Mouse (Mus musculus): ENCODE measurements around the gene Bax.
"Not testable (repeated sequence)": the region's sequence is repeated elsewhere in the genome, so short reads cannot be mapped to it uniquely, and the experiment has no call there.

Bax gene

GRCm38 (mm10) chr7:45480310-45480709 lies 13.6 kb upstream of the Bax start:
- not testable (repeated sequence) for DNase-seq

DNA sequence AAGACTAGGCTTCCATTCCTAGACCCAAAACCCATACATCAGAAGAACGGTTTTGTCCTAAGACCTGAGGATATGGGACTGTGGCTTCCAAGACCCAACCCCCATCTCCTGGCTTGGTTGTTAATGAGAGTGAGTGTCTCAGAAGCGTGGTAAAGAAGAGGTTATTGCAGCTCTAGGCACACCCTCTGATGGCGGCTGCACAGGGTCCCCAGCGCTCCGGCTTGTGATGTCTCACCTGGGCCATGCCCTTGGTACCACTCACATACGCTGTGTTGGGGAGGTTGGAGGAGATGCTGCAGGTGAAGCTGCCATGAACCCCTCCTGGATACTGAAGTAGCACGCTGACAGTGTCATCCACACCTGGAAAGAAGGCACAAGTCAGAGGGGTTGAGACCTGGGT lies 12.1 kb upstream of the Bax start:
- DNase-seq: no peak

DNA sequence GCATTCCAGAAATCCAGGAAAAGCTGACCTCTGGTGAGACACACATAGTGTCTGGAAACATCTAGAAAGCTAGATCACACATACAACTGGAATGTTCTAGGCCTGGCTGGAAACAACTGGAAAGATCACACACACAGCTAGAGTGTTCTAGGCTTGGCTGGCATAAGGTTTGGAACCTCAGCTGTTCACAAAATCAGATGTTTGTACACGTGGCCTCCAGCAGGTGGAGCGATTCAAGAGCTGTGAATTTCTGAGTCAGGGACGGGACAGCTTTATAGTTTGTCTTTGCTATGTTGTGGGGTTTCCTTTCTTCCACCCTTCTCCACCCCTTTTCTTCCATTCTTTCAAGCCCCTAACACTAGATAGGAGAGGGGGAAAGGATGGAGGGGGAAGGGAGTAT lies 10.3 kb upstream of the Bax start:
- DNase-seq: peak; percentile 69

- DNase-seq: no peak
These were observed 9.8 kb upstream of the Bax start for GRCm38 (mm10) chr7:45476453-45476852.

DNA sequence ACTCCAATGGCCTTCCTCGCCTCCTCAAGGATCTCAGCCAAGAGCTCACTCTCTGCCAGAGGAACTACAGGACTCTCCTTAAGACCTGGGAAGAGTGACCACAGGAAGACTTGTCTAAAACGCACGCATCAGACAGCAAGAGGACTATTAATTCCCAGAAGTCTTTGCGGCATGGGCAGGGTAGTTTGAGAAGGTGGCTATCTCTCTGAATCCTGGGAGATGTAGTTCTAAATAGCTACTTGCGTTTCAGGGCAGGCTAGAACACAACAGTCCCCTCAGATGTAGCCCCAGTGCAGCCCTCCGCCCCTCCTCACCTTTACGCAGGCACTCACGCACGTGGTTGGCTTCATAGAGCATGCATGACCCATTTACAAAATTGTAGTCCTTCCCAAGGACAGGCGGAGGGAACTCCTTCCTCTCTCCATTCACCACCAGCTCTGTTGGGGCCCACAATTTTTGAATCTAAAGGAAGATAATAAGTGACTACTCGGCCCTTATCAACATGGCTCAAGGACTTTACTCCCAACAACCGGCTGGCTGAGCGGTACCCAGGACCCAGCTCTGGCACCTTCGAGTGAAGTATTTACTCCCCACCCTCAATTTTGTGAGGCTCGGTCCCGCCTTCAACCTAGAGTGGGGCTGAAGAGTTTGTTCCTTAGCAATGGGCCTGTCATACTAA lies 8.7 kb upstream of the Bax start:
- DNase-seq: no peak

DNA sequence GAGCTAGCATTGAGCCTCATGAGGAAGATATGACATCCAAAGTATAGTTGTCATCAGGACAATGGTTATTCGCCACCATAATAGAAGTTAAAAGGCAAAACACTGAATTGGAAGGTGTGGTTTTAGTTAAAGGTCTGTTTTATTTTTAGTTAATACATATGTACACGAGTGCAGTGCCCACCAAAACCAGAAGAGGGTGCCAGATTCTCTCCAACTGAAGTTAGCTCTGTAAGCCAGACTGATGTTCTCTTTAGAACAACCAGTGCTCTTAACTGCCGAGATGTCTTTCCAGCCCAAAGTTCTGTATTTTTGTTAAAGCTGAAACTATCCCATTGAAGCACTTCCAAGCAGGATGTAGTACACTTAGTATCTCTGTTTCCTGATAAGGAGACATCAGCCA lies 4.2 kb upstream of the Bax start:
- peak; percentile 72 for DNase-seq

DNA sequence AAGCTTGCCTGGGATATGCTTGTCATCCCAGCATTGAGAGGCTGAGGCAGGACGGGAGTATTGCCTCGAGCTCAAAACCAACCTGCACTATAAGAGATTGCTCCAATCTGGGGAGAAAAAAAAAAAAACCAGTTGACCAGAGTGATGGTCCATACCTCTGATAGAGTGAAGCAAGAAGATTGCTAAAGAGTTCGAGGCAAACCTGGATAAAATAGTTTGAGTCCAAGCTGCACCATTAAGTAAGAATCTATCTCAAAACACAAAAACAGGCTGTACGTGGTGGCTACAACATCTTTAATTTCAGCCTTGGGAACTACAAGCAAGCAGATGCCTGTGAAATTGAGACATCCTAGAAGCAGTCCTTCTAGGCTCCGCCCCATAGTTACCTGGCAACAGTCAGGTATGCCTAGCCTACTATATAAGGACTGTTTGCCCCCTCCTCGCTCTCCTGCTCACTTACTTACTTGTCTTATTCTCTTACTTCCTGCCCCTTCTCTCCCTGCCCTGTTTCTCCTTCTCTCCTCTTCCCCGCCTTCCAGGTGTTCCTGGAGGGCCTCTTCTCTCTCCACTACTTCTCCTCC lies 482 bp upstream of the Bax start:
- no peak for DNase-seq

DNA sequence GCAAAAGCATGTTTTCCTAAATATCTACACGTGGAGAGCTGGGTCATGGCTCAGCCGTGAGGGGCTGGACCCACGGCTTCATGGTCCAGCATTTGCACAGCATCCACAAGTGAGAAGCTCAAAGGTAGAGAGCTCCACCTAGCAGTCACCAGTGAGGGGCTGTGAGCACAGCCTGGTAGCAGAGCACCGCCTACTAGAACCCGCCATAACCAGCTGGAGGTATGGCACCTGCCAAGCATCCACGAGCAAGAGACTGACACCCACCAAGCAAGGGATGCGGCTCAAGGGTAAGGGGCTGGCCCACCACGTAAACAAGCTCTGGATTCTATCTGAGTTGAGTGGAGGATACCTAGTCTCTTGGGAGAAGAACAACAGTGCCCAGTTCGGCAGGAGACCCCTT lies 1.1 kb downstream of the Bax start:
- DNase-seq: peak; percentile 30

GRCm38 (mm10) chr7:45465112-45465511 lies 1.6 kb downstream of the Bax start:
- DNase-seq: no peak

DNA sequence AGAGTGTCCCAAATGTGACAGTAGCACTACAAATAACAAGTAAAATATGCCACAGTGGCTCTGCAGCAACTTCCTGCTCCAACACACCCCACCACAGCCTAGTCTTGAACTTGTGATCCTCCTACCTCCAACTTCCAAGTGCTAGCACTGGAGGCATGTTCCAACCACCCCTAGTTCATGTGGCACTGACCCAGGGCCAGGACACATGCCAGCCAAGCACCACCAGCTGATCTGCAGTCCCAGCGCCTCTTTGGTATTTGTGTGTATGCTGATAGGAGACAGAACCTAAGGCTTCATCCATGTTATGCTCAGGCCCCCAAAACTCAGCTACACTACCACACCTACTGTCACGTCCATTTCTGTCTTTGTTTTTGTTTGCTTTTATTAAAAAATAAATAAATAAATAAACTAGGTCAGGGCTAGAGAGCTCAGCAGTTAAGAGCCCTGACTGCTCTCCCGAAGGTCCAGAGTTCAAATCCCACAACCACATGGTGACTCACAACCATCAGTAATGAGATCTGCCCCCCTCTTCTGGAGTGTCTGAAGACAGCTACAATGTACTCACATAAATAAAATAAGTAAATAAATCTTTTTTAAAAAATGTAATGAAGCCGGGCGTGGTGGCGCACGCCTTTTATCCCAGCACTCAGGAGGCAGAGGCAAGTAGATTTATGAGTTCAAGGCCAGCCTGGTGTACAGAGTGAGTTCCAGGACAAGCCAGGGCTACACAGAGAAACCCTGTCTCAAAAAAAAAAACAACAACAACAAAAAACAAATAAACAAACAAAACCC lies 2.5 kb downstream of the Bax start:
- no peak for DNase-seq

DNA sequence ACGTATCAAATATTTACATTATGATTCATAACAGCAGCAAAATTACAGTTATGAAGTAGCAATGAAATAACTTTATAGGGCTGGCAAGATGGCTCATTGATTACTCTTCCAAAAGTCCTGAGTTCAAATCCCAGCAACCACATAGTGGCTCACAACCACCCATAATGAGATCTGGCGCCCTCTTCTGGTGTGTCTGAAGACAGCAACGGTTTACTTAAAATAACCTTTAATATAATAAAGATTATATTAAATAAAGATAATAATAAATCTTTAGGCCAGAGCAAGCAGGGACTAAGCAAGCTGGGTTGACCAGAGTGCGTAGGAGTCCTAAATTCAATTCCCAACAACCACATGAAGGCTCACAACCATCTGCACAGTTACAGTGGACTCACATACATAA lies 3.8 kb downstream of the Bax start:
- DNase-seq: not testable (repeated sequence)

DNA sequence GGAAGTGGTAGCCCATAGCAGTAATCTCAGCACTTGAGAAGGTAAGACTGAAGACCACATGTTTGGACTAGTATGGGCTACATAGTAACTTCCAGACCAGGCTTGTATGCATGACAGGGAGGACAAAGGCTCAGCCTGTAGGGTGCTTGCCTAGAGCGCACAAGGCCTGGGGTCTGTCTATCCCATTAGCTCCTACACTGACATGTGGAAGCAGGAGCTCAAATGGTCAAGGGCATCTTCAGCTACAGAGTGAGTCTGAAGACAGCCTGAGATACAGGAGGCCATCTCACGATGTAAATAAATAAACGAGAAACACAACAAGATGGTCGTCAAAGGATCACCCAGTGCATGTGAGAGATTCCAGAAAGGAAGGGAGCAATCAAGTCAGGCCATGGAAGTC lies 4.4 kb downstream of the Bax start:
- no peak for DNase-seq

GRCm38 (mm10) chr7:45461781-45462180 lies 4.9 kb downstream of the Bax start:
- DNase-seq: no peak

- no peak for DNase-seq
These were observed 5.4 kb downstream of the Bax start for GRCm38 (mm10) chr7:45461326-45461725.

DNA sequence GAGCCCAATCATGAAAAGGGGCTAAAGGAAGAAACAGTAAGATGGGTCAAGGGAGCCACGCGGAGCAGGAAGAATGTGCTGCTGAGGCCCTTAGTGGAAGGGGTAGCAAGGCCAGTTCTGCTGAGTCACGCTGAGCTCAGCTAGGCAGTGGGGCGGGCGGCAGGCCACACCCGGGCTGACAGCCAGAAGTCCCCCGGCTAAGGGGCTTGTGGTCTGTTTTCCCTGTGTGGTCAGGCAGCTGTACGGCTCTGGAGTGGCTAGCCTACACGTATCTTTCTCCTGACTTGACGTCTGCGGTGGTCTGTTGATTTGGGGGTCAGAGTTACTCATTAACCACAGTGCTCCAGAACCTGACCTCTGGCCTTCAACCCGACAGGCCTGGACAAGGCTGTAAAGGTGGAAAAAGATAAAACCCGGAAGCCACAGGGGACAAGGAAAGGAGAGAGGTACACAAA lies 5.8 kb downstream of the Bax start:
- peak; percentile 26 for DNase-seq

- DNase-seq: no peak
These were observed 6.3 kb downstream of the Bax start for GRCm38 (mm10) chr7:45460377-45460776.

GRCm38 (mm10) chr7:45459564-45460140 lies 7.0 kb downstream of the Bax start, which contains the start of gene Ftl1:
TSS of gene Ftl1 (minus strand) at chr7:45459884.
- peak; percentile 95 for DNase-seq

GRCm38 (mm10) chr7:45458748-45459563 lies 7.7 kb downstream of the Bax start:
- peak; percentile 87 for DNase-seq

- no peak for DNase-seq
These were observed 9.3 kb downstream of the Bax start for GRCm38 (mm10) chr7:45457204-45458060.

GRCm38 (mm10) chr7:45456721-45457203 lies 9.9 kb downstream of the Bax start:
- DNase-seq: no peak

- no peak for DNase-seq
These were observed 10.6 kb downstream of the Bax start for GRCm38 (mm10) chr7:45455932-45456696.

Measured in thymus, postnatal 25 days (tissue).